Comparison of ENCODE assay signal across 16 mouse cellular contexts in genomic region chr16:34248256-34248655, GRCm38 (mm10).
DNase-seq lines count a peak whose midpoint lies in the region; ATAC-seq and TF ChIP-seq lines count a peak whose summit lies in the region.
"Had no signal": no experiment of that assay in that cellular context is flagged by ENCODE, and none has a peak within 500 bp of the region (broad histone marks: within the 10 kb centered on the region; RNA-seq: fewer than 3 reads in every experiment).

No protein-coding gene starts in this region.

- no peak overlapping the region for H3K9ac ChIP-seq in heart, postnatal 0 days (replicated peaks; ENCODE audit: low read depth, low read length)
- H3K9ac ChIP-seq in neural tube, embryonic 13.5 days = no peak overlapping the region
- no peak overlapping the region for H3K9ac ChIP-seq in neural tube, embryonic 15.5 days (replicated peaks)
- H3K9ac ChIP-seq: limb, embryonic 12.5 days had no signal

- no peak for TF ChIP-seq EP300 in heart, postnatal 0 days (IDR thresholded peaks at IDR 0.05; ENCODE audit: low read depth)

- no peak overlapping the region for H3K4me3 ChIP-seq in heart, postnatal 0 days (ENCODE audit: low read depth, low read length)
- no peak overlapping the region for H3K4me3 ChIP-seq in neural tube, embryonic 13.5 days
- no peak overlapping the region for H3K4me3 ChIP-seq in neural tube, embryonic 15.5 days (replicated peaks)
- no peak overlapping the region for H3K4me3 ChIP-seq in embryonic facial prominence, embryonic 10.5 days
- H3K4me3 ChIP-seq: erythroblast, embryonic 14.5 days; limb, embryonic 12.5 days had no signal

- no peaks in the 10 kb centered on the region for H3K4me1 ChIP-seq in heart, postnatal 0 days (ENCODE audit: control insufficient read depth, insufficient read depth)
- H3K4me1 ChIP-seq in neural tube, embryonic 13.5 days (replicated peaks) = 0 out of 2 replicates have a peak, but pooled peaks cover 1% of the 10 kb centered on the region
- H3K4me1 ChIP-seq in neural tube, embryonic 15.5 days = no peaks in the 10 kb centered on the region
- peaks cover 9% of the 10 kb centered on the region for H3K4me1 ChIP-seq in embryonic facial prominence, embryonic 10.5 days
- H3K4me1 ChIP-seq: limb, embryonic 12.5 days had no signal

- TF ChIP-seq CTCF in heart, postnatal 0 days (IDR thresholded peaks at IDR 0.05; ENCODE audit: low read depth) = no peak

- H3K27me3 ChIP-seq in heart, postnatal 0 days (ENCODE audit: control insufficient read depth, insufficient read depth, low read length) = no peaks in the 10 kb centered on the region
- 0 out of 2 replicates have a peak, but pooled peaks cover 5% of the 10 kb centered on the region for H3K27me3 ChIP-seq in neural tube, embryonic 13.5 days
- H3K27me3 ChIP-seq in neural tube, embryonic 15.5 days (replicated peaks) = no peaks in the 10 kb centered on the region
- H3K27me3 ChIP-seq in embryonic facial prominence, embryonic 10.5 days (replicated peaks; ENCODE audit: low read depth, poor library complexity, severe bottlenecking) = no peaks in the 10 kb centered on the region
- H3K27me3 ChIP-seq in splenic B cell, adult 2 months (ENCODE audit: control insufficient read depth, insufficient read depth, low read length, poor library complexity, severe bottlenecking) = no peaks in the 10 kb centered on the region
- H3K27me3 ChIP-seq: limb, embryonic 12.5 days had no signal

- peak overlapping the region; percentile 2; the same call in 1 of the 2 replicates for H3K27ac ChIP-seq in heart, postnatal 0 days (ENCODE audit: low read depth)
- H3K27ac ChIP-seq in neural tube, embryonic 13.5 days (replicated peaks) = 0 out of 2 replicates have a peak overlapping the region, but pooled peaks have one; percentile 18
- no peak overlapping the region for H3K27ac ChIP-seq in neural tube, embryonic 15.5 days (replicated peaks)
- H3K27ac ChIP-seq in embryonic facial prominence, embryonic 10.5 days (replicated peaks) = 0 out of 2 replicates have a peak overlapping the region, but pooled peaks have one; percentile 30
- H3K27ac ChIP-seq: limb, embryonic 12.5 days had no signal

- DNase-seq in heart, postnatal 0 days (ENCODE audit: low spot score) = no peak
- no peak for DNase-seq in heart, postnatal 4 days
- no peak for DNase-seq in embryonic facial prominence, embryonic 10.5 days (ENCODE audit: low spot score)
- DNase-seq in splenic B cell, adult 2 months (ENCODE audit: low read depth, low spot score) = peak; percentile 27
- no peak for DNase-seq in right cerebral cortex, adult 2 months (ENCODE audit: low spot score in 2 of 2)
- DNase-seq: cerebellum, adult 11-12 months; gastrocnemius, postnatal 25 days; kidney, postnatal 25 days; right cerebral cortex, postnatal 4 days had no signal

- H3K4me2 ChIP-seq in heart, postnatal 0 days (ENCODE audit: low read depth, low read length) = no peak overlapping the region
- H3K4me2 ChIP-seq in neural tube, embryonic 13.5 days = no peak overlapping the region
- H3K4me2 ChIP-seq in neural tube, embryonic 15.5 days = no peak overlapping the region
- H3K4me2 ChIP-seq: limb, embryonic 12.5 days had no signal

- no peaks in the 10 kb centered on the region for H3K9me3 ChIP-seq in heart, postnatal 0 days (replicated peaks; ENCODE audit: control insufficient read depth, low read length)
- H3K9me3 ChIP-seq in neural tube, embryonic 13.5 days = no peaks in the 10 kb centered on the region
- no peaks in the 10 kb centered on the region for H3K9me3 ChIP-seq in neural tube, embryonic 15.5 days (replicated peaks)
- no peaks in the 10 kb centered on the region for H3K9me3 ChIP-seq in embryonic facial prominence, embryonic 10.5 days

- H3K36me3 ChIP-seq in heart, postnatal 0 days (replicated peaks; ENCODE audit: control insufficient read depth, insufficient read depth, low read length) = peaks cover 40% of the 10 kb centered on the region
- H3K36me3 ChIP-seq in neural tube, embryonic 13.5 days = peaks cover 34% of the 10 kb centered on the region
- H3K36me3 ChIP-seq in neural tube, embryonic 15.5 days = peaks cover 8% of the 10 kb centered on the region
- peaks cover 55% of the 10 kb centered on the region for H3K36me3 ChIP-seq in embryonic facial prominence, embryonic 10.5 days (replicated peaks)
- no peaks in the 10 kb centered on the region for H3K36me3 ChIP-seq in splenic B cell, adult 2 months (ENCODE audit: control insufficient read depth, insufficient read depth, low read length, poor library complexity, severe bottlenecking)

- ATAC-seq in heart, postnatal 0 days (ENCODE audit: insufficient read depth, low read depth) = peak; percentile 36
- ATAC-seq in neural tube, embryonic 13.5 days (ENCODE audit: low read depth) = no peak
- no peak for ATAC-seq in neural tube, embryonic 15.5 days (ENCODE audit: low FRiP score)
- ATAC-seq: activated CD4-positive, CD25-positive, alpha-beta regulatory T cell, adult 4 months; CD4-positive, CD25-positive, alpha-beta regulatory T cell, adult 4 months; intestine, postnatal 0 days had no signal

- WGBS in heart, postnatal 0 days = 58% methylated on average over 4 of the region's 4 CpGs
- 58% methylated on average over 4 of the region's 4 CpGs for WGBS in neural tube, embryonic 13.5 days
- WGBS in neural tube, embryonic 15.5 days = 54% methylated on average over 4 of the region's 4 CpGs
- 30% methylated on average over 4 of the region's 4 CpGs for WGBS in embryonic facial prominence, embryonic 10.5 days
